Mouse (Mus musculus) hindbrain, embryonic 10.5 days (tissue): ENCODE data around the gene Gpd1. TPM values are rescaled to one million over a fixed set of nuclear protein-coding genes. Genes with fewer than 3 reads are reported as not detected.

Source experiments
- DNase-seq: peaks from one replicate; pipeline ENCODE4 v3.0.0-alpha.2; 2017; ENCODE audit warnings: low spot score
- H3K27ac ChIP-seq: fragments of 300-500 bp; sonication (generic); 2 replicates; pipeline ENCODE4 v1.5.1; 2016; ENCODE audit warnings: mild to moderate bottlenecking, moderate library complexity
- H3K27me3 ChIP-seq: fragments of 300-500 bp; sonication (generic); 2 replicates; pipeline ENCODE4 v1.6.1; 2016; ENCODE audit warnings: mild to moderate bottlenecking; ENCODE audit not compliant: poor library complexity, insufficient read depth, severe bottlenecking
- H3K36me3 ChIP-seq: fragments of 300-500 bp; sonication (generic); 2 replicates; pipeline ENCODE4 v1.6.1; 2016; ENCODE audit warnings: mild to moderate bottlenecking, moderate library complexity
- H3K4me1 ChIP-seq: fragments of 300-500 bp; sonication (generic); replicated peaks from 2 replicates; pipeline ENCODE4 v1.6.1; 2016; ENCODE audit warnings: mild to moderate bottlenecking
- H3K4me3 ChIP-seq: fragments of 300-500 bp; sonication (generic); 2 replicates; pipeline ENCODE4 v1.5.1; 2016; ENCODE audit warnings: mild to moderate bottlenecking, moderate library complexity
- H3K9me3 ChIP-seq: fragments of 300-500 bp; sonication (generic); 2 replicates; pipeline ENCODE4 v1.6.1; 2016; ENCODE audit warnings: mild to moderate bottlenecking, moderate library complexity
- WGBS: fragments of 180-500 bp; shearing (Covaris S2); methylation state at CpG from one replicate; pipeline ENCODE4 v1.1.7; 2016; 5-methylcytosine and 5-hydroxymethylcytosine counted together
- polyA plus RNA-seq: library from polyadenylated mRNA; unstranded; fragments of >200 nt; fragmentation: Nextera tagmentation; extraction: Ambion mirVana; gene quantifications from 2 replicates; pipeline ENCODE4 v1.2.1, GENCODE M21; 2016

The Gpd1 gene
- polyA plus RNA-seq, 1 experiment from 2014 or later = 0.78 TPM

DNA sequence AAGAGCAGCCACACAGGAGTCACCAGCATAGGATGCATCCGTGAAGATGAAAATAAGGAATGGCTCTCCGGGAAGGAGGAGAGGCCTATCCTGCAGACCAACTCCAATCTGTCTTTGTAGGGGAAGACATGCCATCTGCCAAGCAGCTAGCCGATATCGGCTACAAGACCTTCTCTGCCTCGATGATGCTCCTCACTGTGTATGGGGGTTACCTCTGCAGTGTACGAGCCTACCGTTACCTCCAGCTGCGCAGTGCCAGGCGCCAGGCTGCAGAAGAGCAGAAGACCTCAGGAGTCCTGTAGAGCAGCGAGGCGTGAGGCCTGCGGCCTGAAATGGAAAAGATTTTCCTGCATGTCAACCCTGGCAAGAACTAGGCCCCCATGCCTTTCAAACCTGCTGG, 10.2 kb downstream of the Gpd1 start:
- peaks cover 43% of the 10 kb centered on the region for H3K4me1 ChIP-seq
- H3K4me3 ChIP-seq = no peak overlapping the region
- peaks cover 58% of the 10 kb centered on the region for H3K36me3 ChIP-seq
- H3K27me3 ChIP-seq = no peaks in the 10 kb centered on the region
- no peak for DNase-seq
- H3K27ac ChIP-seq = no peak overlapping the region
- WGBS = 95% methylated on average over 12 of the region's 12 CpGs
- peaks cover 8% of the 10 kb centered on the region for H3K9me3 ChIP-seq

DNA sequence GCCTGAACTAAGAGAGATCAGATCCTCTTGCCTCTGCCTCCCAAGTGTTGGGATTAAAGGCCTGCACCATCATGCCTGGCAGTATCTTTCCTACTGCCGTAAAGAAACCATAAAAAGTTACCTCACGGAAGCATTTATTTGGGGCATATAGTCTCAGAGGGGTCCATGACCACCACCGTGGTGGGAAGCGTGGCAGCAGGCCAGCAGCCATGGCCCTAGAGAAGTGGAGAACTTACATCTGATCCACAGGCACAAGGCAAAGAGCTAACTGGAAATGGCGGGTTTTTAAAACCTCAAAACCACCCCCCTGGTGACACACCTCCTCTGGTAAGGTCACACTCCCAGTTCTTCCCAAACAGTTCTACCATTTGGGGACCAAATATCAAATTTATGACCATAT, 10.9 kb downstream of the Gpd1 start:
- Histone ChIP-seq H3K4me1 (peaks cover 36% of the 10 kb centered on the region), H3K36me3 (peaks cover 58% of the 10 kb centered on the region), H3K27ac (no peak overlapping the region), H3K4me3 (no peak overlapping the region), H3K9me3 (peaks cover 8% of the 10 kb centered on the region), H3K27me3 (no peaks in the 10 kb centered on the region)
- 95% methylated on average over 5 of the region's 5 CpGs for WGBS
- no peak for DNase-seq

DNA sequence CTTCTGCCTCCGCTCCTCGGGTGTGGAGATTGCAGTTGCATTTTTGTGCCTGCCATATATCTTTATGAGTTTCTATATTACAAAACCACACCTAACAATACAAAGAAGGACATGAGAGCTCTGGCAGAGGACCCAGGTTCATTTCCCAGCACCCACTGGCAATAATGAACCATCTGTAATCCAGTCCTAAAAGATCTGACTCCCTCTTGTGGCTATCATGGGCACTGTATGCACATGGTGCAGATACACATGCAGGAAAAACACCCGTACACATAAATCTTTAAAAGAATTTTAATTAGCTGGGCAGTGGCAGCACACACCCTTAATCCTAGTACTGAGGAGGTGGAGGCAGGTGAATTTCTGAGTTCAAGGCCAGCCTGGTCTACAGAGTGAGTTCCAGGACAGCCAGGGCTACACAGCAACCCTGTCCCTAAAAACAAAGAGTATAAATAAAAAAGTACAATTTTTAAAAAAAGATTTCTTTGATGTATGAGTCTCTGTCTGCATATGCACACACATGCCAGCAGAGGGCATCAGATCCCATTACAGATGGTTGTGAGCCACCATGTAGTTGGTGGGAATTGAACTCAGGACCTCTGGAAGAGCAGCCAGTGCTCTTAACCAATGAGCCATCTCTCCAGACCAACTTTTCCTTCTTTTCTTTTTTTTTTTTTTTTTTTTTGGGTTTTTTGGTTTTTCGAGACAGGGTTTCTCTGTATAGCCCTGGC, 11.9 kb downstream of the Gpd1 start:
- WGBS = 97% methylated on average over 4 of the region's 4 CpGs
- H3K9me3 ChIP-seq = peaks cover 8% of the 10 kb centered on the region
- no peak overlapping the region for H3K27ac ChIP-seq
- no peak overlapping the region for H3K4me3 ChIP-seq
- H3K27me3 ChIP-seq = no peaks in the 10 kb centered on the region
- H3K36me3 ChIP-seq = peaks cover 63% of the 10 kb centered on the region
- no peak for DNase-seq
- peaks cover 26% of the 10 kb centered on the region for H3K4me1 ChIP-seq

DNA sequence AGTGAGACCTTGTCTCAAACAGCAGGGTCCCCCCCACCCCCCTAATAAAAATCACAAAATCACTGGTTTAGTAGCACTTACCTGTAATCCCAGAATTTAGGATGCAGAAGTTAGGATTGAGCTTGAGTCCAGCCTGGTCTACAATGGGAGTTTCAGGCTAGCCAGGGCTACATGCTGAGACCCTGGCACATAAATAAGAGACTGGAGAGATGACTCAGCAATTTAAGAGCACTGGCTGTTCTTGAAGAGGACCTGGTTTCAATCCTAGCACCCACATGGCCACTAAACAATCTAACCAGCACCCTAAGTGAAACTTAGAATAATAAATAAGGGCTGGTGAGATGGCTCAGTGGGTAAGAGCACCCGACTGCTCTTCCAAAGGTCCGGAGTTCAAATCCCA, 13.9 kb downstream of the Gpd1 start:
- no peaks in the 10 kb centered on the region for H3K27me3 ChIP-seq
- H3K4me1 ChIP-seq = peaks cover 6% of the 10 kb centered on the region
- peaks cover 83% of the 10 kb centered on the region for H3K36me3 ChIP-seq
- DNase-seq = no peak
- WGBS = 92% methylated on average over 2 of the region's 2 CpGs
- H3K27ac ChIP-seq = no peak overlapping the region
- H3K4me3 ChIP-seq = no peak overlapping the region
- peaks cover 8% of the 10 kb centered on the region for H3K9me3 ChIP-seq

DNA sequence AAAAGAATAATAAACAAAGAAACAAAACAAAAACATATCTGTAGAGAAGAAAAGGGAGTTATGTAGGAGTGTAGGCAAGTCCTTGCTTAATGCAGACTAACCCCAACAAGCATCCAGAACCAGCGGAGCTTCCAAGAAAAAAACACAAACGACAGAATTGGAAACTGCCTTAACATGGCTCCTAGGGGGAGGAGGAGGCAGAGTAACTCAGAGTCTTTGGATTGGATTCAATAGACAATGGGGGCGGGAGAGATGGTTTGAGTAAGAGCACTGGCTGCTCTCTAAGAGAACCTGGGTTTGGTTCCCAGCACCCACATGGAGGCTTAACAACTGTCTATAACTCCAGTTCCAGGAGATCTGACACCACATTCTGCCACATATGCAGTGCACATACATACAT, 14.4 kb downstream of the Gpd1 start:
- Histone ChIP-seq H3K27me3 (no peaks in the 10 kb centered on the region), H3K36me3 (peaks cover 88% of the 10 kb centered on the region), H3K4me1 (peaks cover 1% of the 10 kb centered on the region), H3K27ac (no peak overlapping the region), H3K4me3 (no peak overlapping the region), H3K9me3 (peaks cover 8% of the 10 kb centered on the region)
- WGBS = 90% methylated on average over 3 of the region's 3 CpGs
- no peak for DNase-seq

DNA sequence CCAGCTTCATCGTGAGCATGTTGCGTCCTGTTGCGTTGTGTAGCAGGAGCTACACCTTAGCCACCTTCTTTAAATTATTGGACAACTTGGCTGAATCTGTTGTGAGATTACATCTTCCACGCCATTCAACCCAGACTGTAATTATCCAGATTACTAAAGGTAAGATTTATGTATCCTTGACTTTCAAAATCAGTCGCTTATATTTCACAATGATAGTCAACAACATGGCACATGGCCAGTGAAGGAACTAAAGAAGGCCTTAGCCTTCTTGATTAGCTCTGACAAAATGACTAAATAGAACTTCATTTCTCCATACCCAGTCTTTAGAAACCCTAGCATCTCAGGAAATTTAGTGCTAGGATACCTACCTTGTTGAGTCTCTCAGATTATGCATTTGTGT, 15.9 kb downstream of the Gpd1 start:
- H3K36me3 ChIP-seq = peaks cover 94% of the 10 kb centered on the region

DNA sequence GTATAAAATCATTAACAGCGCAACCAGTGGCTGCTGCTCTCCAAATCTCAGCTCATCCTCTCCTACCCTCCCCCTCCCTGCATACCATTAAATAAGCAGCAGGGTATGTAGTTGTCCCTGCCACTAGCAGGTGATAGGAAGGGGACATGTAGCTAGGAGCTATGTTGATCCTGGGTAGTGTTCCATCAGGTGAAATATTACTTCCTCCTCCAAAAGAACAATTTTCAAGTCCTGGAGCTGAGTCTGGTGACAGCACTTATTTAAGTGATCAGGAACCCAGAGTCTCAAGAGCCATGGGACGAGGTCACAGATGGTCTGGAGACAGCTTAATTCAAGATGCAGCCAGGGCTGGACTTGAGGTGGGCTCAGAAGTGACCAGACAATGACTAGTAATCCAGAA, 18.3 kb downstream of the Gpd1 start:
- WGBS = 94% methylated on average over 2 of the region's 2 CpGs
- Histone ChIP-seq H3K9me3 (no peaks in the 10 kb centered on the region), H3K27ac (no peak overlapping the region), H3K4me1 (no peaks in the 10 kb centered on the region), H3K27me3 (no peaks in the 10 kb centered on the region), H3K4me3 (no peak overlapping the region), H3K36me3 (peaks cover 97% of the 10 kb centered on the region)
- DNase-seq = no peak

More for the DNA sequence above, 15.9 kb downstream of the Gpd1 start:
- no peaks in the 10 kb centered on the region for H3K4me1 ChIP-seq
- no peaks in the 10 kb centered on the region for H3K27me3 ChIP-seq
- no peak for DNase-seq
- 97% methylated on average over 5 of the region's 5 CpGs for WGBS
- H3K4me3 ChIP-seq = no peak overlapping the region
- no peak overlapping the region for H3K27ac ChIP-seq
- H3K9me3 ChIP-seq = peaks cover 8% of the 10 kb centered on the region

DNA sequence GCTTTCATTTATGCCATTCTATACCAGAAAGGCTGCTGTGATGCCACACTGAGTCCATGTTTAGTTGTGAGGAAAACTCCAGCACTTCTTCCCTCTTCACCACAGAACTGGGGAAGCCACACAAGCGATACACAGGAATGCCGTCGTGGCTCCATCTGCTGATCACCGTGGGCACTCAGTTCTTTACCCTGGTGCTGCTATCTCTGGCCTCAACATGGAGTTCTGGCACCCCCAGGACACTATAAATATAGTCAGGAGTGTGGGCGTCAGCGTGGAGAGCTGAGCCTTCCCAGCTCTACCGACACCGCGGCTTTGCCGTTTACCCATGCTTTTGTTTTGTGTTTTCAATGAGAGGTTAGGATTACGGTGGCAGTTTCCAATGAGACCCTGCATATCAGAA, 19.4 kb downstream of the Gpd1 start:
- Histone ChIP-seq H3K27me3 (no peaks in the 10 kb centered on the region), H3K9me3 (no peaks in the 10 kb centered on the region), H3K36me3 (peaks cover 98% of the 10 kb centered on the region), H3K4me3 (no peak overlapping the region), H3K4me1 (no peaks in the 10 kb centered on the region), H3K27ac (no peak overlapping the region)
- no peak for DNase-seq
- WGBS = 91% methylated on average over 11 of the region's 11 CpGs

DNA sequence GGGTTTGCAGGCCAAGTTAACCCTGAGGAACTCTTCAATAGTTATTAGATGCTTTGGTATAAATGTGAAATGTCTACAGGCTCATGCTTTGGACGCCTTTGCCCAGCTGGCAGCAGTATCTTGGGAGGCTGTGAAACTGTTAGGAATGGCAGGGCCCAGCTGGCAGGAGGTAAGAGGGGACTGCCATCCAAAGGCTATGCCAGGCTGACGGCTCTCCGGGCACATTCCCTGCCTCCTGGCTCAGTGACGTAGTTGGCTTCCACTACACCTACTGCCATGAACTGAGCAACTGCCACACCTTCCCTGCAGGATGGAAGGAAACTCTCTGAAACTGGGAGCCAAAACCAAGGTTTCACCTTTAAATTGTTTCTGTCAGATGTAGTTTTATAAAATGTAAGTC, 22.9 kb downstream of the Gpd1 start:
- Histone ChIP-seq H3K36me3 (peaks cover 99% of the 10 kb centered on the region), H3K27me3 (no peaks in the 10 kb centered on the region), H3K27ac (no peak overlapping the region), H3K4me1 (no peaks in the 10 kb centered on the region), H3K9me3 (no peaks in the 10 kb centered on the region), H3K4me3 (no peak overlapping the region)
- no peak for DNase-seq
- 92% methylated on average over 4 of the region's 4 CpGs for WGBS

DNA sequence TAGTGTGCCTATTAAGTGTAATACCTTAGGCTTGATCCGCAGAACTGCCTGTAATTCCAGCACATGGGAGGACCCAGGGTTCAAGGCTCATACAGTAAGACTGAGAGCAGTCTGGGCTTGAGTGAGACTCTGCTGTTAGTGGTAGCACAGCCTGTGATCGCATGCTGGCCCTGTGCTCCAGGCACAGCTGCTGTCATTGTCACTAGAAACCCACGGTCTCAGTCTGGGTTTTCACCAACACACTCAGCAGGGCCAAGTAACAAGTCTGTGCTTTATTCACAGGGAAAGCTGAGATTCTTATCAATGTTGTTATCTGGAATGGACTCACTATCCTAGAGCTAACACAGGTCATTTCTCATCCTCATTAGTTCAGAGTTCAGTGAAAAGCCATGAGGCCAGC, 36.9 kb downstream of the Gpd1 start:
- Histone ChIP-seq H3K36me3 (peaks cover 27% of the 10 kb centered on the region), H3K4me3 (no peak overlapping the region), H3K27ac (no peak overlapping the region), H3K9me3 (no peaks in the 10 kb centered on the region), H3K27me3 (no peaks in the 10 kb centered on the region), H3K4me1 (0 out of 2 replicates have a peak, but pooled peaks cover 6% of the 10 kb centered on the region)
- no peak for DNase-seq
- WGBS = 86% methylated on average over 3 of the region's 3 CpGs

DNA sequence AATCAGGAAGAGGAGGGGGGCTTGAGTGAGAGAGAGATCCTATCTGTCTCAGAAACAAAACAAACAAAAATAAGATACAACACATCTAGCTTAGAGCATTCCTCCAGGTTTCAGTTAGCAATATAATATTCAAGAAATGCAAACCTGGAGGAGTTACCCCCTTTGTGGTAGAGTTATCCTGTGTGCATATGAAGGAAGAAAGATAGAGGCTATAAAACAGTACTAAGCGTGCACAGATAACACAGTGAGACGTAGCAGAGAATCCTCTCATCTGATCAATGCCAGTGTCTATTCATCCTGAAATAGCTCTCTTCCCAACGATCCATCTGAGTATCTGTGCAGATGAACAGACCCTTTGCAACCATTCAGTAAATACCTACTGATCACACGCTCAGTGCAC, 50.2 kb downstream of the Gpd1 start:
- WGBS = 87% methylated on average over 4 of the region's 4 CpGs
- H3K4me3 ChIP-seq = no peak overlapping the region
- H3K4me1 ChIP-seq = peaks cover 26% of the 10 kb centered on the region
- H3K27me3 ChIP-seq = no peaks in the 10 kb centered on the region
- no peak for DNase-seq
- no peak overlapping the region for H3K27ac ChIP-seq
- H3K36me3 ChIP-seq = peaks cover 32% of the 10 kb centered on the region
- H3K9me3 ChIP-seq = no peaks in the 10 kb centered on the region

DNA sequence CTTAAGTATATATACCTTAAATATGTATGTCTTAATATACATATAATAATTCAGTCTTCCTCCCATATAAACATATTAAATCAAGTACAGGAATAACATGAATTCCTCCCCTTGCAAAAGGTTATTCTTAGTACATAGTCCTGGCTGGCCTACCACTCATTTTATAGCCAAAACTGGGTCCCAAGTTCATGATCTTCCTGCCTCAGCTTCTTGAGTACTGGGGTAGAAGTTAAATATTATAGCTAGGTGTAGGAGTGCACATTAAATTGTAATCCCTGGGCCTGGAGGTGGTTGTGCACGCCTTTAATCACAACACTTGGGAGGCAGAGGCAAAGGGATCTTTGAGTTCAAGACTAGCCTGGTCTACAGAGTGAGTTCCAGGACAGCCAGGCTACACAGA, 51.4 kb downstream of the Gpd1 start:
- 88% methylated on average over 1 of the region's 1 CpGs for WGBS
- Histone ChIP-seq H3K27ac (no peak overlapping the region), H3K4me3 (no peak overlapping the region), H3K36me3 (peaks cover 29% of the 10 kb centered on the region), H3K27me3 (no peaks in the 10 kb centered on the region), H3K9me3 (no peaks in the 10 kb centered on the region), H3K4me1 (peaks cover 33% of the 10 kb centered on the region)
- DNase-seq = no peak

DNA sequence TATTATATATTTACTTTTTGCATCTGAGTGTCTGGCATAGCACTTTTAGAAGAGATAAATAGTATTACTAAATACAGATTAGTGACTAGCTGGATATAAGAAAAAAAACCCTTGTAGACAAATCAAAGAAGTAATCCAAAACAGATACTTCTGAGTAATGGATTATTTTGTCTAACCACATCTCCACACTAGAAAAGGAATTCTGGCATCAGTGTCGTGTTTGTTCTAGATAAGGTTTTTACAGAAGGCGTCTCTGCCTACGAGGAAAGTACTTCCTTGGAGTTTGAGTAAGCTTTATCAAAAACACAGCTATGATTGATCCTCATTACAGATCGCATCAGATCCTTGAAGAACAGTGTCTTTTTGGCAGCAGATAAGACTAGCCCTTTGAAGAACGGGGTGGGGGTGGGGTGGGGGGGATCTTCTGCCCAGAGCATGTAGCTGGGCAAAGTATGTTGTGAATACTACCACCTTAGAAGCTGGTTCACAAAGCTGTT, 53.7 kb downstream of the Gpd1 start:
- Histone ChIP-seq H3K36me3 (peaks cover 9% of the 10 kb centered on the region), H3K4me3 (peak overlapping the region; percentile 90), H3K4me1 (peaks cover 33% of the 10 kb centered on the region), H3K9me3 (no peaks in the 10 kb centered on the region), H3K27ac (peak overlapping the region; percentile 97), H3K27me3 (no peaks in the 10 kb centered on the region)
- 34% methylated on average over 5 of the region's 5 CpGs for WGBS
- no peak for DNase-seq
